Mouse (Mus musculus) neural tube, embryonic 15.5 days (tissue): ENCODE data around the gene Stag1. TPM values are rescaled to one million over a fixed set of nuclear protein-coding genes. Genes with fewer than 3 reads are reported as not detected.

Experiments
- polyA plus RNA-seq: library from polyadenylated mRNA; unstranded; fragments of >200 nt; fragmentation: Nextera tagmentation; extraction: Ambion mirVana; gene quantifications from 2 replicates; pipeline ENCODE4 v1.2.1, GENCODE M21; 2015

Stag1 gene
- polyA plus RNA-seq, 1 experiment from 2014 or later = 26.4 TPM

Other genes with a start within 250 kb of the Stag1 start
- gene Il20rb, start 111.0 kb upstream of the Stag1 start, polyA plus RNA-seq = 0.52 and 1.7 TPM in 2 replicates
- 61.9 and 66.2 TPM in 2 replicates for gene Nck1, start 51.7 kb upstream of the Stag1 start, polyA plus RNA-seq
- gene Slc35g2, start 26.7 kb upstream of the Stag1 start, polyA plus RNA-seq = 23.8 and 27.3 TPM in 2 replicates